Mouse (Mus musculus) left cerebral cortex, postnatal 4 days (tissue): Measurements from ENCODE around the gene A4gnt. TPM values are rescaled to one million over a fixed set of nuclear protein-coding genes. Genes with fewer than 3 reads are reported as not detected.
A peak's percentile ranks its signal among the peaks of the same experiment; 100 is the strongest.

Experiments
- DNase-seq: peaks from one replicate; pipeline ENCODE4 v3.0.0-alpha.2; 2022
- intact Hi-C: fragments of 180-260 bp; cut with DNase I; formaldehyde crosslinking; loops from one replicate; pipeline ENCODE4 v1.15.1; 2025
- total RNA-seq, 2 experiments: library from RNA; stranded (reverse); gene quantifications; 2 replicates each; pipeline ENCODE4 v1.2.3; 2021

Gene A4gnt
- total RNA-seq, 2 experiments from 2014 or later: not detected

DNA sequence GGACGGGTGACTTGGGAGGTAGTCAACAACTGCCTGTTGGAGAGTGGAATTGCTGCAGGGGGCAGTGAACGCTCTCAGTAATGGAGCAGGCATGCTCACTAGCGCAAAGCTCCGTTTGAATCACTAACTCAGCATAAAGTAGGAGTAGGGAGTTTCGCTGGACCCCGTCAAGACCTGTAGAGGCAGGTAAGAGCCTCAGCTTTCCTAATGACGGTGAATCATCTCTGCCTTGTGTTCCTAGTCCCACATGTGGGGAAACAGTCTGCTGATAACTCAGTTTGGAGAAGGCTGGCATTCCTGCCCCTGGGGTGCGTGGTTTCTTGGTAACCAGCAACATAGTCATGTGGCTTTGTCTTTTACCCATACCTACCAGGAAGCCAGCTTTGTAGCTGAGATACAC, 20.0 kb downstream of the A4gnt start:
- DNase-seq: peak; percentile 24
- intact Hi-C loops: no loop called here

DNA sequence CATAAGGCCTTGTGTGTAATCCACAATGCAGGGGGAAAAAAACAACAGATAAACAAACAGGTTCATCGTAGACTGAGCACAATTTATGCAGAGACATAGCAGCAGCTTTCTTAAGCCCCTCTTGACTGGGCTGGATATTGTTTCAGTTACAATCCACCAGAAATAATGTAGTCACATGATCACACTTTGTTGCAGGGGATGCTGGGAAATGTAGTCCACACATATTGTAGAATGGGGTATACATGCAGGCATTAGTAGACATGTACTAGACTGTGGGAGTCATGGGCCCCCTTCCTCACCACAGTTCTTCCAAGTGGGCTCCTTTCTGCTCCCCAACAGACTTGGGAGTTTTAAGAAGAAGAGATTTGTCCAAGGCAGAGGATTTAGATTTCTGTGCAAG, 24.5 kb downstream of the A4gnt start:
- intact Hi-C loops: no loop called here
- no peak for DNase-seq

DNA sequence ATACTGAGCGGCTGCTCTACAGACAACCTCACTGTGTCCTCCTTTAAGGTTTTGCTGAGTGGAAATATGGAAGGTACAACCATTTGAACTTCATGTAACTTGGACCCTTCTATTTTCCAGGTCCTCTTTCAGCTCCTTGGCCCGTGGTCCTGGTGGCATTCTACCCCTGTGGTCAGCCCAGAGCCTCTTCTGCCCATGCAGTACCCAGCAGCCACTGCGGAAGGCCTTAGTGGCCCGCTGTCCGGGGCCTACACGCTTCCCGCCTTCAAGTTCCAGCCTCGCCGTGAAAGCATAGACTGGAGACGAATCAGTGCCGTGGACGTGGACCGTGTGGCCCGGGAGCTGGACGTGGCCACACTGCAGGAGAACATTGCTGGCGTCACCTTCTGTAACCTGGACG, 24.9 kb downstream of the A4gnt start:
- intact Hi-C loops: no loop called here
- DNase-seq: no peak

DNA sequence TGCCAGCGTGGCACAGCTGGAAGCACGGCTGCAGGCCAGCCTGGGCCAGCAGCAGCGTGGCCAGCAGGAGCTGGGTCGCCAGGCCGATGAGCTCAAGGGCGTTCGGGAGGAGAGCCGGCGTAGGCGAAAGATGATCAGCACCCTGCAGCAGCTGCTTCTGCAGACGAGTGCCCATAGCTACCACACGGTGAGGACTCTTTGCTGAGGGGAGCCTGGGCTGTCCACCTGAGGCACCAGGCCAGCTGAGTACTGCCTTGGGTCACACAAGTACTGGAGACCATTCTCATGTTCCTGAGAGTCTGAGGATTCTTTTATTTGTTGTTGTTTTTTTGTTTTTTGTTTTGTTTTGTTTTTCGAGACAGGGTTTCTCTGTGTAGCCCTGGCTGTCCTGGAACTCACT, 25.4 kb downstream of the A4gnt start:
- intact Hi-C loops: no loop called here
- DNase-seq: no peak

DNA sequence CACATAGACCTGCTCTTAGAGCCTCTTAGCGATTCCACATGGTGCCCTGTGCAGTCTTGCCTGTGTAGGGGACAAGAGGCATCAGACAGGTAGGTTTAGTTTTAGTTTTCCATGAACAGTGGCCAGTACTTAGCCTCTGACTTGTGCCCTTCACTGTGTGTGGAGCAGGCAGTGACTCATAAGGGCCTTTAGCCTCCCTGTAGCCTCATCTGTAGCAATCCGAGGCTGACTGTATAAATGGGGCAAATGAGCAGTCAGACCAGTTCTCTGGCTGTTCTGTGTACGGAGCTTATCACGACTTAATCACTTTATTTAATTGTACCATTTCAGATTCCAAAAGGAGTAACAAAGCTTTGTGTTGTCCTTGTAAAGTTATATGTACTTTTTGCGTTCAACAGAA, 27.7 kb downstream of the A4gnt start:
- no peak for DNase-seq
- intact Hi-C loops: no loop called here

DNA sequence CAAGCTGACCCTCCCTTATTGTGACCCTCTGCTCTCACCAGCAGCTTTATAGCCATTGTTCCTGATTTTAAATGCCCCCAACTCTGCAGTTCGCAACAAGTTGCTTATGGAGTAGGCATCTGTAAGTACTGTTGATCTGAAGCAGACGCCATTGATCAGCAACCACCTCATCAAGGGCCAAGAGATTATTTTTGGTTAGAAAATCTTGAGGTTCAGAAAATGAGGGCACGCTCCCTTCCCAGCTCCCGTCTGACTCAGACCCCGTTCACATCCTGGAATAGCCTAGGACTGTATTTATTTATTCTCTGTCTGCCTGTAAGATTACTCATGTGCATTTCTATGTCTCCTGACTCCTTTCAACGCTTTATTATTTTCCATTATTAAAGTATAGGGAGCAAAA, 33.1 kb downstream of the A4gnt start:
- intact Hi-C loops: no loop called here

DNA sequence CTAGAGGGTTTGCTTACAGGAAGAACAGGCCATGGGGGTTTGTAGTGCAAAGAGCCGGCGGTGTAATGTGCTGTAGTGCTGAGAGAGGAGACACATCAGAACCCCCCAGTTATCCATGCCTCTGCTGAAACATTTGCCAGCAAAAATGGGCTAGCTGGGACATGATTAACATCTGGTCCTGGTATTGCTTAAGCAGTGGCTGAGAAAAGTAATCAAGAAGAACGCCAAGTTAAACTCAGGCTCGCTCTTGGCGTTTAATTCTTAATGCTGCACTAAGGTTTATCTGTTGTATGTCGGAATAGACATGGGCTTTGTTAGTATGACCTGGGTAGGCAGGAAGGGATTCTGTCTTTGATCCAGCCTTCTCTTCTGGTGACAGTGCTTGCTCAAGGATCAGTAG, 33.8 kb downstream of the A4gnt start:
- DNase-seq: no peak
- intact Hi-C loops: no loop called here

More for the DNA sequence above, 33.1 kb downstream of the A4gnt start:
- no peak for DNase-seq

DNA sequence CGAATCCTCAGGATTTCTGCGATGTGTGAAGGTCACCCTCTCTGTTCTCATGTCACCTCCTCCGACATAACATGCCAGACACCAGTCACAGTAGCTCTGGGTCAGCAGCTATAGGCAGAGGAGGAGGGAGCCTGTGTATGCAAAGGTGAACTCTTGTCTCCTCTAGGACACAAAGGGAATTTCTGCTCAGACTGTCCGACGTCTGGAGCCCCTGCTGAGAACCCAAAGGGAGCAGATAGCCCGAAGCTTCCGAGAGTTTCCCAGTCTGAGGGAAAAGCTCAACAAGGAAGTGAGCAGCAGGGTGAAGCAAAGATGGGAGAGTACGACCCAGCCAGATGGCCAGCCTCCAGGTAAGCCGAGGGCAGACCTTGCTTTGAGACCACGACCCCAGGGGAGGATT, 48.5 kb downstream of the A4gnt start:
- intact Hi-C loops: loop anchor here (5.0 kb wide), 1 partner anchor 73 kb away; no protein-coding TSS in a partner anchor
- no peak for DNase-seq

DNA sequence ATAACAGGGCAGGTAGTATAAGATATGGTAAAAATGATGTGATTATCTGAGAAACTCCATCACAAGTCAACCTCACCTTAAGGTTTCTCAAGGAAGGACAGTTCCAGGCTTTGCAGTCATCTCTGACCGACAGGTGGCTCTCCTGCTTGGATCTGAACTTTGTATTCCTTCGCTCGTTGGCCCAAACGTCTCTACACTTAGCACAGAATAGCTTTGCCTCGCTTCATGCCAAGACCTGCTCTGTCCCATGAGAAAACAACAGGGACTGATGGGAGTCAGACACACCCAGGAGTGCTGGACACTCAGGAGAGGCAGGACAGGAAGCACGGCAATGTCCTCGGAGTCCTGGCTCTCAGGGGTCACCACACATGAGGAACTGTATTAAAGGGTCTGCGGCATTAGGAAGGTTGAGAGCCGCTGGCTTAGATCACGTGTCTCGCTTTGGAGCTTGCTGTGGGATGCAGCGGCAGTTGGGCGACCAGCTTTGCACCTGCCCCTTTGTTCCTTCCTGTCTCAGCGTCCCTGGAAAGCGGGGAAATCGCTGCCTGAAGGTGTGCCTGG, 49.4 kb downstream of the A4gnt start:
- intact Hi-C loops: loop anchor here (5.0 kb wide), 1 partner anchor 74 kb away; no protein-coding TSS in a partner anchor
- DNase-seq: no peak

DNA sequence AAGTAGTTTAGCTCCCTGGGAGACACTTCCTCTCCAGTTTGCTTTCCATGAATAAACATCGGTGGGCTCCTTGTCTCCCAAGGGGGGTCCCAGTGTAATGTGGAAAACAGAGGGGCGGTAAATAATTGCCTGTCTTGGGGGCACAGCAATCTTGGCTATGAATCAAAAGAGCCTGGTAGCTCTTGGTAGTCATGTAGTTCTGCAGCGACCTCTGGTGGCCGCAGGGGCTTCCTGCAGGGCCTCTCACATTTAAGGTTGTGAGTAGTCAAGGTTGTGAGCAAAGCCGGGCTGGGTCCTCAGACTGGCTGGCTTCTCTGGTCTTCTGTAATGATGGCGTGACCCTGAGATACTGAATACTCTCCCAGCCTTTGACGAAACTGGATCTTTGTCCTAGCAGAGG, 50.1 kb downstream of the A4gnt start:
- DNase-seq: peak; percentile 75
- intact Hi-C loops: loop anchor here (5.0 kb wide), 1 partner anchor 75 kb away; no protein-coding TSS in a partner anchor

DNA sequence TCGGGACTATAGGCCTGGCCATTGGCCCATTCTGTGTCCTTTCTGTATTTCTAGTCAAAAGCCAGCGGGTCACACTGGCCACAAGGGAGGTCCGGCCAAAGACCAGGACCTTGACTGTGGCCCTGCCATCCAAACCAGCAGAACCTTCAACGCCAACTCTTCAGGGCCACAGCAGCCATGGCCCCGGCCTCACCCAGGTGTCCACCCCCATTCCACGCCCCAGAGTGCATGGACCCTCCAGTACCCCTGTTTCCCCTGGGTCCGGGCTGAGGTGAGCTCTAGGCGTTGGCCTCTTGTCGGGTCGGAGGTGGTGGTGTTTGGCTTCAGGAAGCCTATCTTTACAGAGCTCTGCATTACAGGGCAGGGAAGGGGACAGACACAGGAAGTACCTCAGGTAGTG, 50.6 kb downstream of the A4gnt start:
- DNase-seq: no peak
- intact Hi-C loops: loop anchor here (5.0 kb wide), 1 partner anchor 76 kb away; no protein-coding TSS in a partner anchor

DNA sequence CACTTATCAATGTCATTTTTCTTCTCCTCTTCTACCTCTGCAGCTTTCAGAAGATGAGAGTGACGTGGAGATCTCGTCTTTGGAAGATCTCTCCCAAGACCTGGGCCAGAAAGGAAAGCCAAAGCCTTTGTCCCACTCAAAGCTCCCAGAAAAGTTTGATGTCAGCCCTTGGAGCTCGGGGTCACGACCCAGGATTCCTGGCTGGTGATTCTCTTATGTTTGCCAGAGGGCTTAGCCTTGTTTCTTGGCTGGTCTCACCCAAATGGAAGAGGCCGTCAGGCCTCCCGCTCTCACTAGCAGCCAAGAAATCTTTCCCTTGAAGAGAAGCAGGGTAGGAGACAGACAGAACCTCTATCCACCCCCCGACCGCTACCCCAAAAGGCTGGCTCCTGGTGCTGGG, 55.3 kb downstream of the A4gnt start:
- intact Hi-C loops: no loop called here
- DNase-seq: no peak

DNA sequence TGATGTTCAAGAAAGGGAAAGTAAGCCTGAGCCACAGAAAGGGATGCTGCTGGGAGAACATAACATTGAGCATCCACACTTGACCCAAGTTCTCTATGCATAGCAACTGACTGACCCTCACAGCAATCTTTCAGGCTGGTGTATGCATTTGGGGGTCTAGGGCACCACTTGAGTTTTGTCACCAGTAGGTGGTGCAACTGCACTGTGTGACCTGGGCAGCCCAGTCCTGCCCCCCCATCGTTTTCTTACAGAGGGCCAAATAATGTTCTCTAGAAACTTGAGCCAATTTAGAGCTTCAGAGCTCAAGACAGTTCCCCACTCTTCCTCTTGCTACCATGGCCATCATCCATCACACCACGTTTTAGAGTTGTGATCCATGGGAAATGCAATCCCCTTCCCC, 59.3 kb downstream of the A4gnt start:
- intact Hi-C loops: no loop called here
- peak; percentile 38 for DNase-seq

Other genes starting within 250 kb of the A4gnt start
- 10 to 100 TPM; 66.3 to 72.2 TPM for gene Mras, start 175.1 kb upstream of the A4gnt start, total RNA-seq
- gene Nme9, start 161.0 kb upstream of the A4gnt start, total RNA-seq: under 1 TPM in 1 of 2 experiments, not detected in 1; 0.48 TPM
- gene Armc8, start 43.6 kb upstream of the A4gnt start, total RNA-seq: 10 to 100 TPM; 64.0 to 65.2 TPM
- 10 to 100 TPM; 16.2 to 18.6 TPM for gene Dbr1, start 36.7 kb upstream of the A4gnt start, total RNA-seq
- gene Dzip1l, start 17.0 kb downstream of the A4gnt start, total RNA-seq: 10 to 100 TPM; 21.5 to 25.0 TPM
- not detected for gene Cldn18, start 104.8 kb downstream of the A4gnt start, total RNA-seq